Mouse (Mus musculus) CH12F3 (cell line): ENCODE data around the gene Id1.

Experiments
- in situ Hi-C: fragments of 300-500 bp; cut with MboI; formaldehyde crosslinking; loops from 2 replicates; pipeline ENCODE4 v1.14.3; 2020; ENCODE audit warnings: low sequenced_read_pairs

The Id1 gene

GRCm38 (mm10) chr2:152742435-152742834, 6.4 kb downstream of the Id1 start:
- in situ Hi-C loops = no loop called here

DNA sequence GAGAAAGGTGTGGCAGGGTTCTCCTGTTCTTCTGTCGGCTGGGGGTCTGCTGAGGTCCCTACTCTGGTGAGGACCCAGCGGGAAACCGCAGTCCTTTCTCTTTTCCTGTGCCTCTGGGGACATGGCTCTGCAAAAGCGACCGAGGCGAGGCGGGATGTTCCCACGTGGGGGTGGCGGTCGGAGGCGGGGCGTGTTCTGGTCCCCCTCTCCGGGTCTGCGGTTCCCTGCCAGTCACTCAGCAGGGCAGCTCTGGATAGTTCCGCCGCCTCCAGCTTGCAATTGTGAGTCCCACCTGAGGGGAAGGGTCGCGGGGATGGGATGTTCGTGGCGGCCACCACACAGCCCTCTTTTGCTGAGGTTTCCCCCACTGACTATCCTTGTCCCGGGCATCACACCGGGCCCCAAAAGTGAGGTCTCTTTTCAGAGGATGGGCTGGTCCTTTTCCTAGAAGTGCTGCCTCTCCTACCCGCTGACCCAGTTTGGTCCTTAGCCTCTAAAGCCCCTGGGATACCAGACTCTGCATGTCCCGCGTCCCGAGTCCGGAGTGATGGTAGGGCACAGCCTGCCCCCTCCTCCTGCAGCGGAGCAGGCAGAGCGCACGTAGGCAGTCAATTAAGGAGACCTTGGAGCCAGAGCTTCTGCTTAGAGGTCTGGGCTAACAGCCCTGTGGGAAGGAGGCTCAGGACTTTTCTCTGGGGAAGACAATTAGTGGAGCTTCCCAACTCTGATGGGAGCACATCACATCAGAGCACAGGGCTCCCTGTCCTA, 18.1 kb downstream of the Id1 start, which contains the start of gene Cox4i2:
Gene Cox4i2, plus strand, starts transcription at position 230 of the 768 bp plus-strand sequence.
- in situ Hi-C loops = no loop called here

DNA sequence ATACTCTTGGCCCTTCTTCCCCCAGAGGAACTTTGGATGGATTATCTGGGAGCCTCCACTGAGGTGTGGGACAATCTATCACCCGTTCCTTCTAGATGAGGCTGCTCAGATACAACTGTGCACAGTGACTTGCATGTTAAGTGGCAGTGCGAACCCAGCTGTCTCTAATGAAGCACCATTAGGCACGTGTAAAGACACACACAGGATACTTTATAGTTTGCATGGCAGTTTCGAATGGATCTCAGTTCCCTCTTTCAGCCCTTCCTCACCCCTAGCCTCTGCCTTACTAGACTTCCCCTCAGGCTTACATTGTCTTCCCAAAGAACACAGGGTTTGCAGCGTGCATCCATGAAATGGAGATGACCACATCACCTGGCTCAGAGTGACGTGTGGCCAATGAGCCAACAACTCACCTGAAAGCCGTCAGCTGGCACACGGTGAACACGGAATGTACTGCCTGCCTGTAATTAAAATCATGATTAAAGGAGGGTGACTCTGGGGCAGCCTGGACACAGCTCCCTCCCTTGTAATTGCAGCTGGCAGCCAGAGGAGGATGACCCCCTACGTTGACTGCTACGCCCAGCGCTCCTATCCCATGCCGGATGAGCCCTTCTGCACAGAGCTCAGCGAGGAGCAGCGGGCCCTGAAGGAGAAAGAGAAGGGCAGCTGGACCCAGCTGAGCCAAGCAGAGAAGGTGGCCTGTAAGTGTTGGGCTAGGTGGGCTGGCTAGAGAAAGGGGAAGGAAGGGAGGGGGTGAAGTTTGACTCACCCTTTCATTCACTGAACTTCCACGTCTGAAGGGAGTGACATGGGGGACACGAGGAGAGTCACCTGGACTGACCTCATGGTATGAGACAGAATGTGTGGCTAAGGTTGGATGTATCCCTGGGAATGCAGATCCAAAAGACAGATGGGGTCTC, 20.7 kb downstream of the Id1 start:
- in situ Hi-C loops = no loop called here

- in situ Hi-C loops = no loop called here
Measured at GRCm38 (mm10) chr2:152757478-152757877, 21.4 kb downstream of the Id1 start.

GRCm38 (mm10) chr2:152758351-152758750, 22.3 kb downstream of the Id1 start:
- in situ Hi-C loops = no loop called here

- in situ Hi-C loops = no loop called here
Measured at GRCm38 (mm10) chr2:152763310-152763709, 27.3 kb downstream of the Id1 start.

GRCm38 (mm10) chr2:152764172-152765044, 28.4 kb downstream of the Id1 start:
- in situ Hi-C loops = no loop called here

DNA sequence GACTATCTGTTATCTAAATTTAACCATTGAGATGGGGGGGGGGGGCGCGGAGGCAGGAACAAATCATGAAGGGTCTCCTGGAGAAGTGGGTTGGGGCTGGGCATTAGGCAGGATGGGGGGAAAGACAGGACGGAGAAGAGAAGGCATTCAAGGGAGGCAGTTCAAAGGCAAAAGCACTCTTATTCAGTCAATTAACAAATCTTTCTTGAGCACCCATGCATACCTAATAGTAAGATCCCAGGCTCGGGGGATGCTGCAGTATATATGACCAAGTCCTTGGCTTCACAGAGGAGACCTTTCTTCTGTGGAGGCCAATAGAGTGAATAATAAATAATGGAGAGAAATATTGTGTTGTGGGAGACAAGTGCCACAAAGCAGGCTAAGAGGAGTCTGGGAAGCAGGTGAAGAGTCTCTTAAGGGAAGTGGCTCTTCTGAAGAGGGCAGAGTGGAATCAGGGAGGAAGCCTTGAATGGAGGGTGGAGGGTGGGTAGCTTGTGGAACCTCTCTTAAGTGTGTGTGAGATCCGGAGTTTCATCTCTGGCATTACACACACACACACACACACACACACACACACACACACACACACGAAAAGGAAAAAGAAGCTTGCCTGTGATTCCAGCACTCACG, 29.1 kb downstream of the Id1 start:
- in situ Hi-C loops = no loop called here

DNA sequence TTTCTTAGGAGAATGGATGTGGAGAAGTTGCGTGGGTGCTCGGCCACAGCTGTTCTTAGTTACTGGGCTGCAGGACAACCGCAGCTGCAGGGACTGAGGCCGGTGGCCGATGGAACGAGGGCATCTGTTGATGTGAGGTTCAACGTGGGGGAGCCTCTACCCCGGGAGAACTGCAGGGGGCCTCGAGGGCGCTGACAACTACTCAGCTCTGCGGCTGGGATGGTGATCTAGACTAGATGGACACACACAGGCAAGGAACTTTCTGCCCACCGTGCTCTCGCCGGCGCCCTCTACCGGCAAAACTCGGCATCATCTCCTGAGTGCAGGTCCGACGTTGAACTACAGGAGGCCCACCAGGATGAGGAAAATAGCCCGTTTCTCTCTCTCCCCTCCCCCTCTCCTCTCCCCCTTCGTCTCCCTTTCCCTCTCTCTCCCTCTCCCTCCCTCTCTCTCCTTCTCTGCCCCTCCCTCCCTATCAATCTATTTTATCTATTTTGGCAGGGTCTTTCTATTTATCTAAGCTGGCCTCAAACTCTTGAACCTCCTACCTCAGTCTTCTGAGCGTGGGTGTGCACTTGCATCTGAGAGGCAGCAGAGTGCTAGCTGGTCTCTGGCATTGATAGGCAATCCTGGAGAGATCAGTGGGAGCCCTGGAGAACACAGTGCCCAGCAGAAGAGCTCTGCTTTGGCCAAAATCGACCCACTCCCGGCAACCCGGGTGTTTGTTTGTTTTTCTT, 30.5 kb downstream of the Id1 start:
- in situ Hi-C loops = no loop called here

DNA sequence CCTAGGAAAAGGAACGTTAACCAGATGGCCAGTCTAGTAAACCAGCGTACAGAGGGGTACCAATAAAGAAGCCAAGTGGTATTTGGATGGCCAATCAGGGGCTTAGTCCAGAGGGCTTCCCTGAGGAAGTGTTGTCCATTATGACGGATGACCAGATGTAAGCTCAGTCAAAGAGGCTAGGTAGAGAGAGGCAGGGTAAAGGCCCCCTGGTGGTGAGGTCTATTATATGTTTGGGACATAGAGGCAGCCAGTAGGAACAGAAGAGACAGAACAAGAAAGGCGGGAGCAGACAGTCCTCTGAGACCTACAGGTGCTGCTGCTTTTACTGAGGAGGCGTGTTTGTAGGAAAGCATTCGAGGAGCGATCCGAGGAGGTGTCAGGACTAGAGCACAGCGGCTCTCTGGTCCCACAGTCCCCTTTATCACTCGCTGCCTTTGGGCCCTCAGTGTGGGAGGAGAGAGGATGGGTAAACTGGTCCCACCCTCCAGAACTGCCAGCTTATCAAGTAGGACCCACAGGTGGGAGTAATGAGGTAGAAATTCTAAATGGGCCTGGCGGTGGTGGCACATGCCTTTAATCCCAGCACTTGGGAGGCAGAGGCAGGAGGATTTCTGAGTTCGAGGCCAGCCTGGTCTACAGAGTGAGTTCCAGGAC, 31.7 kb downstream of the Id1 start:
- in situ Hi-C loops = no loop called here

DNA sequence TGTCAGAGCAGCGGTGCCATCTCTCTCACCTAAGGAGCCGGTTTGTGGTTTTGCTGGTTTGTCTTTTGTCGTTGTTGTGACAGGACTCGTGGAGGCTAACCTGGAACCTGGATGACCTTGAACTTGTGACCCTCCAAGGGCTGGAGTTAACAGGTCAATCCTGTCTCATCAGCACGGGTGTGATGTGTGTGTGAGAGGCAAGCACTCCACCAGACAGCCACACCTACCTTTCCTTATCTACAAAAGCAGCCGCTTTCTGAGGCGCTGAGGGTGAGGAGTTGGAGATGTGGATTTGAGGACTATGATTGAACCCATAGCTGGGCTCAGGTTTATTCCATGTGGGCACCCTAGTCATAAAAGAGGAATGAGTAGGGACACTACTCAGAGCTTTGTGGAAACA, 33.6 kb downstream of the Id1 start:
- in situ Hi-C loops = no loop called here

GRCm38 (mm10) chr2:152771571-152771970, 35.5 kb downstream of the Id1 start:
- in situ Hi-C loops = no loop called here

DNA sequence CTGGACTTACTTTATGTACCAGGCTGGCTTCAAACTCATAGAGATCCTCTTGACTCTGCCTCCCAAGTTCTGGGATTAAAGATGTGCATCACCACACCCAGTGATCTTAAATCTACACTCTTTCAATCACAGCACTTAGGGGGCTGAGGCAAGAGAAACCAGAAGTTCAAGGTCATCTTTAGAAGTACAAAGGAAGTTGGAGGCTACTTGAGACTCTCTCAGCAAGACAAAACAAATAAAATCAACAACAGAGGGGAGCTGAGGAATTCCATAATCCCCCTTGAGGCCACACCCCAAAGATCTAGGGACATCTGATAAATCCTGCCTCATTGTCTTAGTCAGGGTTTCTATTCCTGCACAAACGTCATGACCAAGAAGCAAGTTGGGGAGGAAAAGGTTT, 36.2 kb downstream of the Id1 start:
- in situ Hi-C loops = no loop called here

DNA sequence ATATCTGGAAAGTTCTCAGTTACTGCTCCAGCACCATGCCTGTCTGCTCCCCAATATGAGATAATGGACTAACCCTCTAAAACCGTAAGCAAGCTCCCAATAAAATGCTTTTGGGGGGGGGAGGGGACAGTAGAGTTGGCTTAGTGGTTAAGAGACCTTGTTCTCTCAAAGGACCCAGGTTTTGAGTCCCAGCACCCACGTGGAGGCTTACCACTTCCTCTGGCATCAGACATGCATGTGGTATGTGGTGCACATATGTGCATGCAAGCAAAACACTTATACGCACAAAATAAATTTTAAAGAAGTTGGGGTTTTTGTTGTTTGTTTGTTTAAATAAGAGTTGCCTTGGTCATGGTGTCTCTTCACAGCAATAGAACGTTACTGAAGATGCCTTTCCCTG, 39.3 kb downstream of the Id1 start:
- in situ Hi-C loops = no loop called here

DNA sequence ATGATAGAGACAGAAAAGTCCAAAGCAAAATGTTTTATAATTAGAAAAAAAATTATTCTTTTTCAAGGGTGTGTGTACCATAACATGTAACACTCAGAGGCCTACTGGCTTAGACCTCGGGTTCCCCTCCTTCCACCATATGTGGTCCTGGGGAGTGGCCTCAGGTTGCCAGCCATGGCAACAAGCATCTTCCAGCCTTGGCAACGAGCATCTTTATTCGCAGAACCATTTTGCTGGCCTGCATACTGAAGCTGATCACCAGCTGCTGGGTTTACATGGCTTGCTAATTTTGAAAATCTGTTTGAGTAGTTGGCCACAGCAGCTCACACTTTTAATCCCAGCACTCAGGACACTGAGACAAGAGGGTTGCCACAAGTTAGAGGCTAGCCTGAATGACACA, 40.0 kb downstream of the Id1 start:
- in situ Hi-C loops = no loop called here

- in situ Hi-C loops = no loop called here
Measured at GRCm38 (mm10) chr2:152776435-152776834, 40.4 kb downstream of the Id1 start.

DNA sequence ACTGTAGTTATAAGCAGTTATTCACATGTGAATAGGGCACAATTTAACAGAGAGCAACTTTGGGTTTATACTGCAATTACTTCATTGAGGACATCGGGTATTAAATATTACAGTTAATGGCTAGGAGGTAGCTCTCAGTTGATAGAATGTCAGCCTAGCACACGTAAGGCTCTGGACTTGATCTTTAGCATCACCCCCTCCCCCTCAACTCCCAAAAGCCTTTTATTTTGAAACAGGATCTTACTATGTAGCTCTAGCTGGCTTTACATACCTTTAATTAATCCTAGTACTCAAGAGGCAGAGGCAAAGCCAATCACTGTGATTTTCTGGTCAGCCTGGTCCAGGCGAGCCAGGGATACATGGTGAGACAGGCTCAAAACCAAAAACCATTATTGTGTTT, 41.0 kb downstream of the Id1 start:
- in situ Hi-C loops = no loop called here

GRCm38 (mm10) chr2:152780466-152780865, 44.4 kb downstream of the Id1 start:
- in situ Hi-C loops = no loop called here

GRCm38 (mm10) chr2:152781031-152781711, 45.1 kb downstream of the Id1 start:
- in situ Hi-C loops = no loop called here
